Mouse (Mus musculus): ENCODE measurements around the gene Rnf135. TPM values are rescaled to one million over a fixed set of nuclear protein-coding genes. Genes with fewer than 3 reads are reported as not detected.

Rnf135 gene
- total and polyA plus RNA-seq, 3 experiments = 4.0 to 9.6 (median 6.8) TPM

- no peak for ATAC-seq (ENCODE audit: extremely low read depth, insufficient number of reproducible peaks, low FRiP score, poor library complexity, severe bottlenecking)
- TF ChIP-seq GATA2 (IDR thresholded peaks at IDR 0.05; ENCODE audit: borderline replicate concordance, low read depth, low read length) (no peak), GATA1 (IDR thresholded peaks at IDR 0.05; ENCODE audit: borderline replicate concordance, low read length) (no peak), POLR2AphosphoS5 (IDR thresholded peaks at IDR 0.05; ENCODE audit: insufficient replicate concordance, low read depth, low read length) (no peak), TAL1 (conservative IDR thresholded peaks at IDR 0.05; ENCODE audit: low read depth, low read length) (no peak), CTCF (IDR thresholded peaks at IDR 0.05; ENCODE audit: low read depth, low read length) (no peak)
Measured at GRCm38 (mm10) chr11:80202296-80202695, 18.6 kb downstream of the Rnf135 start.

GRCm38 (mm10) chr11:80204037-80204436, 20.4 kb downstream of the Rnf135 start:
- no peak for DNase-seq (ENCODE audit: low spot score)
- Histone ChIP-seq H3K9me3 (replicated peaks) (no peaks in the 10 kb centered on the region), H3K4me3 (ENCODE audit: low read depth, low read length) (no peak overlapping the region), H3K4me1 (ENCODE audit: insufficient read depth, low read depth, low read length) (peaks cover 5% of the 10 kb centered on the region), H3K27me3 (ENCODE audit: insufficient read depth, low read length) (peaks cover 18% of the 10 kb centered on the region), H3K36me3 (replicated peaks) (peaks cover 4% of the 10 kb centered on the region)
- TF ChIP-seq GATA2 (IDR thresholded peaks at IDR 0.05; ENCODE audit: borderline replicate concordance, low read depth, low read length) (no peak), GATA1 (IDR thresholded peaks at IDR 0.05; ENCODE audit: borderline replicate concordance, low read length) (no peak), TAL1 (conservative IDR thresholded peaks at IDR 0.05; ENCODE audit: low read depth, low read length) (no peak), CTCF (IDR thresholded peaks at IDR 0.05; ENCODE audit: low read depth, low read length) (no peak), POLR2AphosphoS5 (IDR thresholded peaks at IDR 0.05; ENCODE audit: insufficient replicate concordance, low read depth, low read length) (no peak)
- ATAC-seq (ENCODE audit: extremely low read depth, insufficient number of reproducible peaks, low FRiP score, poor library complexity, severe bottlenecking) = no peak

More at GRCm38 (mm10) chr11:80202296-80202695, 18.6 kb downstream of the Rnf135 start:
- Histone ChIP-seq H3K4me1 (ENCODE audit: insufficient read depth, low read depth, low read length) (no peaks in the 10 kb centered on the region), H3K27me3 (ENCODE audit: insufficient read depth, low read length) (peaks cover 18% of the 10 kb centered on the region), H3K4me3 (ENCODE audit: low read depth, low read length) (no peak overlapping the region), H3K36me3 (replicated peaks) (peaks cover 14% of the 10 kb centered on the region), H3K9me3 (replicated peaks) (no peaks in the 10 kb centered on the region)
- no peak for DNase-seq (ENCODE audit: low spot score)

DNA sequence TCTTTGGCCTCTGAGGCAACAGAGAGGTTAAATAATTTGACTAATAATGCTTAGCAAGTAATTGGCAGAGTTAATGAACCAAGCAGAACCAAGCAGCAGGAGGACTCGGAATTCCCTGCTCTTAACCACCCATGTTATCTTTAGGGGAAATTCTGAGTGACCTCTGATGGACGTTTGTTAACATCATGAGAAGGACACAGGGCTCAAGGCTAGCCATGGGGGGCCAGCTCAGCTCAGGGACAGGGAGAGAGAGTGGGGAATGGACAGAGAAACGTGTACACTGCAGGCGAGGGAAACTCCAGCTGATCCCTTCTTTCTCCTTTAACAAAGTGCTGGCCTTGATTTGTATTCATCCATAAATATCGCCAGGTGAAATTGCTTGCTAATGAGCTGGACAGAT, 21.3 kb downstream of the Rnf135 start:
- DNase-seq (ENCODE audit: low spot score) (no peak), ATAC-seq (ENCODE audit: extremely low read depth, insufficient number of reproducible peaks, low FRiP score, poor library complexity, severe bottlenecking) (no peak)
- no peaks in the 10 kb centered on the region for H3K9me3 ChIP-seq (replicated peaks)
- no peak overlapping the region for H3K4me3 ChIP-seq (ENCODE audit: low read depth, low read length)
- no peaks in the 10 kb centered on the region for H3K36me3 ChIP-seq (replicated peaks)
- peaks cover 18% of the 10 kb centered on the region for H3K27me3 ChIP-seq (ENCODE audit: insufficient read depth, low read length)
- H3K4me1 ChIP-seq (ENCODE audit: insufficient read depth, low read depth, low read length) = peaks cover 5% of the 10 kb centered on the region
- TF ChIP-seq GATA1 (IDR thresholded peaks at IDR 0.05; ENCODE audit: borderline replicate concordance, low read length) = no peak
- TF ChIP-seq GATA2 (IDR thresholded peaks at IDR 0.05; ENCODE audit: borderline replicate concordance, low read depth, low read length) = no peak
- no peak for TF ChIP-seq POLR2AphosphoS5 (IDR thresholded peaks at IDR 0.05; ENCODE audit: insufficient replicate concordance, low read depth, low read length)
- TF ChIP-seq CTCF (IDR thresholded peaks at IDR 0.05; ENCODE audit: low read depth, low read length) = no peak
- TF ChIP-seq TAL1 (conservative IDR thresholded peaks at IDR 0.05; ENCODE audit: low read depth, low read length) = no peak

- H3K4me3 ChIP-seq (ENCODE audit: low read depth, low read length) = peak overlapping the region; percentile 99; the same call in 1 of the 2 replicates
- ATAC-seq (ENCODE audit: extremely low read depth, insufficient number of reproducible peaks, low FRiP score, poor library complexity, severe bottlenecking) = no peak
- TF ChIP-seq POLR2AphosphoS5 (IDR thresholded peaks at IDR 0.05; ENCODE audit: insufficient replicate concordance, low read depth, low read length) = no peak
- no peak for TF ChIP-seq GATA2 (IDR thresholded peaks at IDR 0.05; ENCODE audit: borderline replicate concordance, low read depth, low read length)
- TF ChIP-seq CTCF (IDR thresholded peaks at IDR 0.05; ENCODE audit: low read depth, low read length) = no peak
Measured at GRCm38 (mm10) chr11:80208465-80208859, 24.8 kb downstream of the Rnf135 start.

DNA sequence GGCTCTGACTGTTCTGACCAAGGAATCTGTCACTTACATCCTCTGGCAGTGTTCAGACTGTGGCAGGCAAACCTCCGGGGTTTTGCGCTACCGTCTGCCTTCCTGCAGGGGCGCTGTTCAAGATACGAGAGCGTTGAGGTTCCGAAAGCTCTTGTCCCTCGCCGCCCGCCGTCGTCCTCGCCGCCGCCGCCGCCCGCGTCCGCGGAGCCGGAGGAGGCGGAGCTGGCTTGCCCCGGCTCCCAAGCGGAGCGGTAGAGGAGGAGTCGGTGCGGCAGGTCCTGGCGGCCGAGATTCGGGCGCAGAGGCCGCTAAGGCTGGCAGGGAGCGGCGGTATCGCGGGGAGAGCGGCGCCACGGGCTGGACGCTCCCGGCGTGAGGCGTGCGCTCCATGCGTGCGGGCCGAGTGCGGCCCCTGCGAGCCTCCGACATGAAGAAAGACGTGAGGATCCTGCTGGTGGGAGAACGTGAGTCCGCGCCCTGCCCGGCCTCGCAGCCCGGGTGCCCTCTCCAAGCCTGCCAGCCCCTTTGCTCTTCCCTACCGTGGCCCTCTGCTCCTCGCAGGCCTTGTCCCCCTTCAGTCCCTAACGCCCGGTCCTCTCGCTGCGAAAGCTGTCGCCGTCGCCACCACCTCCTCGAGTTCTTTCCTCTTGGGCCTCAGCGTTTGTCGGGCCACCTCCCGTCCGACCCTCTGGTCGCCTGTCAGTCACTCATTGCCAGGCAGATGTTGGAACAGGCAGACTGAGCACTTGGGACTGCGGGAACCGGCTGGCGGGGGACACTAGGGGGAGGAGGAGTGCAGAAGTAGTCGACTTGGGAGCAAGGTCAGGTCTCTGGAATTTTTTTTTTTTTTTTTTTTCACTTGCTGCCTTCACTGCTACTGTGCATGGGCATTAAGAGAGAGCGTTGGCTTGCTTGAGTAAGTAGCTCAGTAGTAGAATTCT, 25.5 kb downstream of the Rnf135 start, which contains the start of gene Rhot1:
TSS of gene Rhot1 (plus strand) at position 160 of the 941 bp plus-strand sequence.
- TF ChIP-seq GATA2 (IDR thresholded peaks at IDR 0.05; ENCODE audit: borderline replicate concordance, low read depth, low read length) (no peak), POLR2AphosphoS5 (IDR thresholded peaks at IDR 0.05; ENCODE audit: insufficient replicate concordance, low read depth, low read length) (no peak), GATA1 (IDR thresholded peaks at IDR 0.05; ENCODE audit: borderline replicate concordance, low read length) (no peak), CTCF (IDR thresholded peaks at IDR 0.05; ENCODE audit: low read depth, low read length) (peak; percentile 59), TAL1 (conservative IDR thresholded peaks at IDR 0.05; ENCODE audit: low read depth, low read length) (no peak)
- Histone ChIP-seq H3K4me1 (ENCODE audit: insufficient read depth, low read depth, low read length) (peaks cover 15% of the 10 kb centered on the region), H3K9me3 (replicated peaks) (no peaks in the 10 kb centered on the region), H3K4me3 (ENCODE audit: low read depth, low read length) (peak within 1 kb of the TSS; percentile 99), H3K36me3 (replicated peaks) (peaks cover 27% of the 10 kb centered on the region), H3K27me3 (ENCODE audit: insufficient read depth, low read length) (peaks cover 7% of the 10 kb centered on the region)
- peak; percentile 71 for ATAC-seq (ENCODE audit: extremely low read depth, insufficient number of reproducible peaks, low FRiP score, poor library complexity, severe bottlenecking)
- DNase-seq (ENCODE audit: low spot score) = peak; percentile 91

More at GRCm38 (mm10) chr11:80208465-80208859, 24.8 kb downstream of the Rnf135 start:
- H3K9me3 ChIP-seq (replicated peaks) = no peaks in the 10 kb centered on the region
- no peak for DNase-seq (ENCODE audit: low spot score)
- H3K36me3 ChIP-seq (replicated peaks) = peaks cover 21% of the 10 kb centered on the region
- peaks cover 15% of the 10 kb centered on the region for H3K4me1 ChIP-seq (ENCODE audit: insufficient read depth, low read depth, low read length)
- H3K27me3 ChIP-seq (ENCODE audit: insufficient read depth, low read length) = peaks cover 14% of the 10 kb centered on the region

GRCm38 (mm10) chr11:80210321-80210720, 26.7 kb downstream of the Rnf135 start:
- ATAC-seq (ENCODE audit: extremely low read depth, insufficient number of reproducible peaks, low FRiP score, poor library complexity, severe bottlenecking) (no peak), DNase-seq (ENCODE audit: low spot score) (peak; percentile 7)
- TF ChIP-seq CTCF (IDR thresholded peaks at IDR 0.05; ENCODE audit: low read depth, low read length) (no peak), GATA1 (IDR thresholded peaks at IDR 0.05; ENCODE audit: borderline replicate concordance, low read length) (no peak), TAL1 (conservative IDR thresholded peaks at IDR 0.05; ENCODE audit: low read depth, low read length) (no peak), POLR2AphosphoS5 (IDR thresholded peaks at IDR 0.05; ENCODE audit: insufficient replicate concordance, low read depth, low read length) (no peak), GATA2 (IDR thresholded peaks at IDR 0.05; ENCODE audit: borderline replicate concordance, low read depth, low read length) (no peak)

More at GRCm38 (mm10) chr11:80210321-80210720, 26.7 kb downstream of the Rnf135 start:
- Histone ChIP-seq H3K27me3 (ENCODE audit: insufficient read depth, low read length) (0 out of 2 replicates have a peak, but pooled peaks cover 2% of the 10 kb centered on the region), H3K4me3 (ENCODE audit: low read depth, low read length) (peak overlapping the region; percentile 99; the same call in 1 of the 2 replicates), H3K9me3 (replicated peaks) (no peaks in the 10 kb centered on the region), H3K36me3 (replicated peaks) (peaks cover 38% of the 10 kb centered on the region), H3K4me1 (ENCODE audit: insufficient read depth, low read depth, low read length) (peaks cover 15% of the 10 kb centered on the region)

Measured in G1E (cell line).